Mouse (Mus musculus) bone marrow, adult 2 months (tissue): ENCODE data around the gene Nmt1.

Experiments
- CTCF ChIP-seq: fragments of 200-500 bp; IDR thresholded peaks from 2 replicates; pipeline ENCODE4 v1.5.1; 2011; ENCODE audit warnings: low read length, control low read depth; ENCODE audit not compliant: control insufficient read depth, insufficient read depth
- POLR2A ChIP-seq: fragments of 200-500 bp; IDR thresholded peaks from 2 replicates; pipeline ENCODE4 v1.6.1; 2011; ENCODE audit warnings: low read depth, mild to moderate bottlenecking, control low read depth, low read length, borderline replicate concordance; ENCODE audit not compliant: control insufficient read depth

GRCm38 (mm10) chr11:103093862-103094833 lies 66.2 kb downstream of the Nmt1 start:
- TF ChIP-seq CTCF: no peak
- no peak for TF ChIP-seq POLR2A
